Mouse (Mus musculus) macrophage (primary cell): ENCODE results near the gene Gja10. TPM values are rescaled to one million over a fixed set of nuclear protein-coding genes. Genes with fewer than 3 reads are reported as not detected.
A peak's percentile ranks its signal among the peaks of the same experiment; 100 is the strongest.

Experiments
- H3K27ac ChIP-seq: fragments of 350-480 bp; formaldehyde crosslinking; 2 replicates; pipeline ENCODE4 v1.9.0; 2021
- H3K36me3 ChIP-seq: fragments of 350-480 bp; formaldehyde crosslinking; 2 replicates; pipeline ENCODE4 v1.9.0; 2021; ENCODE audit errors: inconsistent target
- H3K4me3 ChIP-seq: fragments of 350-480 bp; formaldehyde crosslinking; 2 replicates; pipeline ENCODE4 v1.9.0; 2021; ENCODE audit errors: inconsistent target
- H3K79me2 ChIP-seq: fragments of 350-480 bp; formaldehyde crosslinking; 2 replicates; pipeline ENCODE4 v1.9.0; 2021; ENCODE audit errors: inconsistent target
- WGBS: methylation state at CpG from one replicate; pipeline ENCODE4 v1.1.7; 2026; ENCODE audit warnings: inconsistent platforms; ENCODE audit not compliant: missing documents; 5-methylcytosine and 5-hydroxymethylcytosine counted together
- polyA plus RNA-seq: library from polyadenylated mRNA; stranded (reverse); fragments of 250-400 nt; gene quantifications from 3 replicates; pipeline ENCODE4 v1.2.4, GENCODE M21; 2018; ENCODE audit warnings: inconsistent platforms

Gja10 gene
- polyA plus RNA-seq, 1 experiment from 2014 or later = not detected

- Histone ChIP-seq H3K4me3 (peak overlapping the region; percentile 6; the same call in 1 of the 2 replicates), H3K27ac (peak overlapping the region; percentile 94), H3K79me2 (no peaks in the 10 kb centered on the region), H3K36me3 (no peaks in the 10 kb centered on the region)
- 95% methylated on average over 8 of the region's 8 CpGs for WGBS
Observed at GRCm38 (mm10) chr4:32570939-32571317, 31.6 kb downstream of the Gja10 start.

- WGBS = 58% methylated on average over 15 of the region's 17 CpGs
- Histone ChIP-seq H3K79me2 (no peaks in the 10 kb centered on the region), H3K27ac (peak overlapping the region; percentile 94), H3K4me3 (no peak overlapping the region; the same call in 1 of the 2 replicates), H3K36me3 (no peaks in the 10 kb centered on the region)
Observed at GRCm38 (mm10) chr4:32569995-32570938, 32.3 kb downstream of the Gja10 start.

- Histone ChIP-seq H3K36me3 (no peaks in the 10 kb centered on the region), H3K4me3 (no peak overlapping the region), H3K79me2 (no peaks in the 10 kb centered on the region), H3K27ac (peak overlapping the region; percentile 94)
- WGBS = 86% methylated on average over 4 of the region's 4 CpGs
Observed at GRCm38 (mm10) chr4:32569054-32569453, 33.5 kb downstream of the Gja10 start.

DNA sequence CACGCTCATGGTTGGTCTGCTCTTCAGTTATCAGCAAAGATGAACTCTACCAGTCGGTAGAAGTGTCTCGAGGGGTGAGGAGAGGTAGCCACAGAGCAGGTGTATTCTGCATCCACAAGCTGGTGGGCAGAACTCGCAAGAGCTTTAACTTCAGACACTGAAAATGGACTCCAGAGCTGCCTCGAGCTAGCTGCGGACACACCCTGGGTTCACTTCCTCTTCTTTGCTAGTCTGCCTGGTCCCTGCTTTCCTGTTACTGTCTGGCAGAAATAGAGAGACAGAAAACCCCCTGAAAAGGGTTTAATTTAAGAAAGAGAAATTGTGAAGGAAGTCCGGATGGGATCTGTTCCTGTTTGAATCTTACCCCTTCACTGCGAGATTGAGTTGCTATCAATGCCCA, 37.6 kb downstream of the Gja10 start:
- Histone ChIP-seq H3K79me2 (no peaks in the 10 kb centered on the region), H3K4me3 (no peak overlapping the region), H3K27ac (peak overlapping the region; percentile 91), H3K36me3 (no peaks in the 10 kb centered on the region)
- WGBS = 14% methylated on average over 8 of the region's 8 CpGs

DNA sequence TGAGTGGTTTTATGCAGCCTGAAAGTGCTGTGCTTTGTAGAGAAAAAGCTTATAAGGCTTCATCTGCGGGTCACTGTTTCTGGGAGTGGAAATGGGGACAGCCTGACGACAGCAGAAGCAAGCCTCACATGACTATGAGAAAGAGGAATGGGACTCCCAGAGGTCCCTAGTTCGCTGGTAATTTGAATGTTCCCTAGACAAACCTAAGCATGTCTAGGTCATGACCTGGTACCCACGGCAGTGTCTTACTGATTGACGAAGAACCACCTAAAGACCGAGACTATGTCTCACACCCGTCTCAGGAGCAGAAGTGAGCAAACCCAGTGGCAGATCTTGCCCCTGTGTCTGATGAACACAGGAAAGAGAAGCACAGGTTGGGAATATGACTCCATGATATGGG, 38.1 kb downstream of the Gja10 start:
- WGBS = 56% methylated on average over 7 of the region's 7 CpGs
- H3K4me3 ChIP-seq = no peak overlapping the region
- no peaks in the 10 kb centered on the region for H3K36me3 ChIP-seq
- no peaks in the 10 kb centered on the region for H3K79me2 ChIP-seq
- peak overlapping the region; percentile 91 for H3K27ac ChIP-seq

GRCm38 (mm10) chr4:32562319-32563115, 40.0 kb downstream of the Gja10 start:
- Histone ChIP-seq H3K79me2 (no peaks in the 10 kb centered on the region), H3K36me3 (no peaks in the 10 kb centered on the region), H3K27ac (no peak overlapping the region), H3K4me3 (no peak overlapping the region)
- WGBS = 97% methylated on average over 31 of the region's 35 CpGs

GRCm38 (mm10) chr4:32561555-32562095, 40.9 kb downstream of the Gja10 start:
- no peaks in the 10 kb centered on the region for H3K79me2 ChIP-seq
- 87% methylated on average over 12 of the region's 12 CpGs for WGBS
- no peak overlapping the region for H3K27ac ChIP-seq
- H3K36me3 ChIP-seq = no peaks in the 10 kb centered on the region
- H3K4me3 ChIP-seq = no peak overlapping the region

DNA sequence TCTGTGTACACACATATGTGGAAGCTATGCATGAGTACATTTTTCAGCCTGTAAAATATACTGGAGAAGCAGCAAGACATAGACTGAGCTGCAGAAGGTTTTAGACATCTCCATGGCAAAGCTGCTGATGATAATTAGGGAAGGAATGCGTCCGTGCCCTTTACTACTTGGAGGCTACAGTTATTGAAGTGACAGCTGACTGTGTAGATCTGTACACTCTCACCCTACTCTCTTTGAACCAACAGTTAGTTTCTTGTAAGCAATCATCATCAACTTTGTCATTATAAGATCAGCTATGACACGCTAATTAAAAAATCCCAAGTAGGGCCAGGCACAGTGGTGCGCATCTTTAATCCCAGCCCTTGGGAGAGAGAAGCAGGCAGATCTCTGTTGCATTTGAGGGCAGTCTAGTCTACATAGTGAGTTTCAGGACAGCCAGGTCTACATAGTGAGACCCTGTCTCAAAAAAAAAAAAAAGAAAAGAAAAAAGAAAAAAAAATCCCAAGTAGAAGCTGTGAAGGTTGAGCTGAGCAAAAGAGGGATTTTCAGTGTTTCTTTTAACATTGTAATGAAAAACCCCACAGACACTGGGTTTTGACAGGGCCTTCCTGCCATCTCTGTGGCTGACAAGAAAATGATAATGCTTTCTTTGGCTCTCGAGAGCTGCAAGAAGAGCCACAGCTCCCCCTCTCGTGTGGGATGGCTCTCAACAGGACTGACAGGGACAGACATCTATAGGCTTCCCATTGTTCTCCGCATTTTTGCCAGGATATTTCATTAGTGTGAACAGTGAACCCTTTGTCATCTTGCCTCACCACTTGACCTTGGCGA, 41.6 kb downstream of the Gja10 start:
- no peak overlapping the region for H3K4me3 ChIP-seq
- no peaks in the 10 kb centered on the region for H3K36me3 ChIP-seq
- H3K27ac ChIP-seq = peak overlapping the region; percentile 36
- WGBS = 84% methylated on average over 8 of the region's 8 CpGs
- no peaks in the 10 kb centered on the region for H3K79me2 ChIP-seq

DNA sequence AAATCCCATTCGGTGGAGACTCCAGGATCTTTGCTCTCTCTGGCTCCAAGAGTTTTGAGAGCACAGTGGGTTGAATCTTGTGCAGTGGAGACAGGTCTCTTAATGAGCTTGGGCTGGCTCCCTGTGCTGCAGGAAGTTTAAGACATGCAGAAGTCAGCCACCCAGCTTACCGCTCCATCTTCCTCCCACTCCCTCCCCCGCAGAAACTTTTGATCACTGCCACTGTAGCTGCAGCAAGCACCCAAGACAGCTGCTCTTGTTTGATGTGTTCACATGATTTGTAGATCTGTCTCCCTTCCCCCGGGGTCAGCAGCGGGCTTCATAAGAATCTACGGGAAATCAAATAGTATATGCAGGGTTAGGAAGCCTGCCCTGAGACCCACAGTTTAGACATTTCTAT, 42.3 kb downstream of the Gja10 start:
- Histone ChIP-seq H3K27ac (peak overlapping the region; percentile 36), H3K79me2 (no peaks in the 10 kb centered on the region)
- 33% methylated on average over 6 of the region's 6 CpGs for WGBS

DNA sequence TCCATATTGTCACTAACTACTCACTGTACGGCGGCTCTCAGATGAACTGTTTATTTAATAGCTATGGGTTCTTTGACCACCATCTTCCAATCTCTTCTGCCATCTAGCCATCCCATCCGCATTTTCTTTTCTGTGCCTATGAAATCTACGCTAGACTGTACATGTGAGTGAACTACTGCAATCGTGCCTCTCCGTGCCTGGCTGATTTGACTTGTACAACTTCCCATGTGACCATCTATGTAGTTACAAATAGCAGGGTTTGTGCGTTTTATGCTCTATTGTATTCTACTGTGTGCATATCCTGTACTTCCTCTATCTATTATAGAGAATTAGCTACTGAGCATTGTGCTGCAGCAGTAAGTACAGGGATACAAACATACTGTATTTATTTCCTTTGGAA, 47.1 kb downstream of the Gja10 start:
- Histone ChIP-seq H3K36me3 (no peaks in the 10 kb centered on the region), H3K27ac (no peak overlapping the region), H3K4me3 (no peak overlapping the region), H3K79me2 (no peaks in the 10 kb centered on the region)
- WGBS = 75% methylated on average over 7 of the region's 7 CpGs

More for the DNA sequence above, 42.3 kb downstream of the Gja10 start:
- Histone ChIP-seq H3K36me3 (no peaks in the 10 kb centered on the region), H3K4me3 (no peak overlapping the region)

DNA sequence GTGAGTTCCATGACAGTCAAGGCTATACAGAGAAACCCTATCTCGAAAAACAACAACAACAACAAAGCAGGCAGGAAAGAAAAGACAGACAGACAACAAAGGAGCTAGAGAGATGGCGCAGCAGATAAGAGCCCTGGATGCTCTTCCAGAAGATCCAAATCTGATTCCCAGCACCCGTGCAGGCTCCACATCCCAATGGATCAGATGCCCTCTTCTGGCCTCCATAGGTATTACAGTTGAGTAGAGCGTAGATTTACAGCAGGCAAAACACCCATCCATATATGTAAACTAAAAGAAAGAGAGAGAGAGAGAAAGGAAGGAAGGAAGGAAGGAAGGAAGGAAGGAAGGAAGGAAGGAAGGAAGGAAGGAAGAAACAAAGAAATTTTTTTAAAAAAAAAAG, 51.2 kb downstream of the Gja10 start:
- H3K36me3 ChIP-seq = no peaks in the 10 kb centered on the region
- 72% methylated on average over 3 of the region's 4 CpGs for WGBS

GRCm38 (mm10) chr4:32549150-32549549, 53.4 kb downstream of the Gja10 start:
- Histone ChIP-seq H3K27ac (no peak overlapping the region), H3K4me3 (no peak overlapping the region), H3K79me2 (no peaks in the 10 kb centered on the region), H3K36me3 (no peaks in the 10 kb centered on the region)
- WGBS = 100% methylated on average over 1 of the region's 1 CpGs

More for the DNA sequence above, 51.2 kb downstream of the Gja10 start:
- Histone ChIP-seq H3K79me2 (no peaks in the 10 kb centered on the region), H3K4me3 (no peak overlapping the region), H3K27ac (no peak overlapping the region)
